Mouse (Mus musculus) lung, adult 2 months (tissue): ENCODE measurements around the gene Rpl9-ps6.

Experiments
- CTCF ChIP-seq: fragments of 200-500 bp; IDR thresholded peaks from 2 replicates; pipeline ENCODE4 v1.5.1; 2011; ENCODE audit warnings: mild to moderate bottlenecking, low read length, control low read depth; ENCODE audit not compliant: insufficient read depth
- POLR2A ChIP-seq: fragments of 200-500 bp; IDR thresholded peaks from 2 replicates; pipeline ENCODE4 v1.6.1; 2011; ENCODE audit warnings: low read depth, mild to moderate bottlenecking, control low read depth, low read length, borderline replicate concordance; ENCODE audit errors: extremely low read depth

DNA sequence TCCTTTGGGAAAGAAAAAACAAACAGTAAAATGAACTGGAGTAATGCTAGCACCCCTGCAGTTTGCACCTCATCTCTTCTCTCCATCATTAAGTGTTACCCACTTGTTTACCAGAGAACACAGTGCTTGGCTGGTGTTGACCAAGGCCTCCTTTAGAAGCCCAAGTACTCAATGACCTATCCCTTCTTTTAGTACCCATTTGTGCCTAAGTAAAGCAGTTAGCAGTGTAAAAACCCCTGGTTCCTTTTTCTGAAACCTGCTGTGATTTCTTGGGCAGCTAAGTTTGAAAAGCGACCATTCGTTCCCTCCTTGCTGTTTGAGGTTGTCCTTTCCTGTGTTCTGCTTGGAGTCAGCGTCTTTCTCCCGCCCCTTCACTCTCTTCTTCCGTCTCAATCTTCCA is 26.6 kb upstream of the Rpl9-ps6 start:
- TF ChIP-seq CTCF: no peak
- no peak for TF ChIP-seq POLR2A
